Mouse (Mus musculus): ENCODE measurements around the gene Dab2ip.

- TF ChIP-seq CTCF (IDR thresholded peaks at IDR 0.05 in 2 of 3, conservative IDR thresholded peaks at IDR 0.05 in 1 of 3; ENCODE audit: control insufficient read depth in 1 of 3, insufficient read depth in 1 of 3, low read depth in 2 of 3, low read length in 3 of 3, poor library complexity in 1 of 3, severe bottlenecking in 1 of 3) (no peak), EP300 (IDR thresholded peaks at IDR 0.05; ENCODE audit: low read depth in 1 of 2, low read length in 2 of 2) (peak; percentile 29 to 58; a peak in 3 of 4 replicates), SMC3 (IDR thresholded peaks at IDR 0.05; ENCODE audit: low read depth, low read length) (no peak), BHLHE40 (IDR thresholded peaks at IDR 0.05; ENCODE audit: borderline replicate concordance, low read depth, low read length) (no peak)
These were observed 157.4 kb downstream of the Dab2ip start for GRCm38 (mm10) chr2:35715485-35715884.
